Mouse (Mus musculus): ENCODE data around the gene Tspoap1. TPM values are rescaled to one million over a fixed set of nuclear protein-coding genes. Genes with fewer than 3 reads are reported as not detected.

Gene Tspoap1
- polyA plus RNA-seq, 1 experiment from 2014 or later: 54.5 TPM

- Histone ChIP-seq H3K4me1 (ENCODE audit: control insufficient read depth, insufficient read depth, low read length) (peaks cover 17% of the 10 kb centered on the region), H3K4me3 (replicated peaks; ENCODE audit: low read depth, low read length) (peak overlapping the region; percentile 81), H3K27ac (replicated peaks; ENCODE audit: low read depth, low read length) (peak overlapping the region; percentile 72), H3K9me3 (ENCODE audit: control insufficient read depth, low read length) (no peaks in the 10 kb centered on the region), H3K36me3 (ENCODE audit: control insufficient read depth, insufficient read depth, low read length) (peaks cover 23% of the 10 kb centered on the region), H3K27me3 (ENCODE audit: control insufficient read depth, insufficient read depth, low read length) (0 out of 2 replicates have a peak, but pooled peaks cover 3% of the 10 kb centered on the region), H3K4me2 (ENCODE audit: low read length) (peak overlapping the region; percentile 97), H3K9ac (replicated peaks; ENCODE audit: low read length) (peak overlapping the region; percentile 57)
- peak; percentile 71 for DNase-seq
- 2% methylated on average over 31 of the region's 31 CpGs for WGBS
- peak; percentile 38 for ATAC-seq (ENCODE audit: low FRiP score, low TSS enrichment)
These were observed 23.6 kb upstream of the Tspoap1 start for GRCm38 (mm10) chr11:87736647-87737134.

DNA sequence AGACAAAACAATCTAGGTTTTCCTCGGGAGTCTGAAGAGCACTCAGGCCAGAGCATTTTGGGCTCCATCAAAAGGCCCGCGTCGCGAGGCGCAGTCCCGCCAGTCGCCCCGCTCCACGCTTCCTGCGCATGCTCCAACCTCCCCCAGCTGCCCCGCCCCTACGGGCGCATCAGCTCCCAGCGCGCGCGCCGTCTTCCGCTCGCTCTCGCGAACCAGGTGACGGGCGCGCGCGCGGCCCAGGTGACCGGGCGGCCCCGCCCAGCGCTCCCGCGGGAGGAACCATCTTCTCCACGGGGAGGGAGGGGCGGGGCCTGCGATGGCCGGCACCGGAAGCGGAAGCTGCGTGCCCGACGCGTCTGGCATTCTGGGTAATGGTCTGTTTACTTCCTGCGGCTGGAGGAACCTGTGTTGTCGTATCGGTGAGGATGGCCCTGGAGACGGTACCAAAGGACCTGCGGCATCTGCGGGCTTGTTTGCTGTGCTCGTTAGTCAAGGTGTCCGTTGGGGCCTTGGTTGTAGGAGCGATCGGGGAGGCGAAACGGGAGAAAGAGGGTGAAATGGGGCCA is 23.1 kb upstream of the Tspoap1 start, which contains the start of gene Supt4a:
Supt4a (plus strand) TSS at position 378 of the 566 bp plus-strand sequence.
- Histone ChIP-seq H3K4me1 (ENCODE audit: control insufficient read depth, insufficient read depth, low read length) (peaks cover 17% of the 10 kb centered on the region), H3K27ac (replicated peaks; ENCODE audit: low read depth, low read length) (peak within 1 kb of the TSS; percentile 72)

GRCm38 (mm10) chr11:87743691-87744090 is 16.6 kb upstream of the Tspoap1 start:
- no peaks in the 10 kb centered on the region for H3K9me3 ChIP-seq (ENCODE audit: control insufficient read depth, low read length)
- WGBS: 98% methylated on average over 3 of the region's 3 CpGs
- H3K9ac ChIP-seq (replicated peaks; ENCODE audit: low read length): no peak overlapping the region
- no peak overlapping the region for H3K4me2 ChIP-seq (ENCODE audit: low read length)
- no peak overlapping the region for H3K4me3 ChIP-seq (replicated peaks; ENCODE audit: low read depth, low read length)
- peaks cover 59% of the 10 kb centered on the region for H3K36me3 ChIP-seq (ENCODE audit: control insufficient read depth, insufficient read depth, low read length)
- H3K4me1 ChIP-seq (ENCODE audit: control insufficient read depth, insufficient read depth, low read length): no peaks in the 10 kb centered on the region
- ATAC-seq (ENCODE audit: low FRiP score, low TSS enrichment) (no peak), DNase-seq (no peak)
- H3K27me3 ChIP-seq (ENCODE audit: control insufficient read depth, insufficient read depth, low read length): no peaks in the 10 kb centered on the region
- no peak overlapping the region for H3K27ac ChIP-seq (replicated peaks; ENCODE audit: low read depth, low read length)

More for the DNA sequence above, 23.1 kb upstream of the Tspoap1 start, which contains the start of gene Supt4a:
- Histone ChIP-seq H3K4me3 (replicated peaks; ENCODE audit: low read depth, low read length) (peak within 1 kb of the TSS; percentile 81), H3K9me3 (ENCODE audit: control insufficient read depth, low read length) (no peaks in the 10 kb centered on the region), H3K27me3 (ENCODE audit: control insufficient read depth, insufficient read depth, low read length) (0 out of 2 replicates have a peak, but pooled peaks cover 3% of the 10 kb centered on the region), H3K36me3 (ENCODE audit: control insufficient read depth, insufficient read depth, low read length) (peaks cover 28% of the 10 kb centered on the region), H3K4me2 (ENCODE audit: low read length) (peak within 1 kb of the TSS; percentile 97), H3K9ac (replicated peaks; ENCODE audit: low read length) (peak within 1 kb of the TSS; percentile 85)
- under 1% methylated on average over 57 of the region's 57 CpGs for WGBS
- peak; percentile 100 for DNase-seq
- ATAC-seq (ENCODE audit: low FRiP score, low TSS enrichment): peak; percentile 93

DNA sequence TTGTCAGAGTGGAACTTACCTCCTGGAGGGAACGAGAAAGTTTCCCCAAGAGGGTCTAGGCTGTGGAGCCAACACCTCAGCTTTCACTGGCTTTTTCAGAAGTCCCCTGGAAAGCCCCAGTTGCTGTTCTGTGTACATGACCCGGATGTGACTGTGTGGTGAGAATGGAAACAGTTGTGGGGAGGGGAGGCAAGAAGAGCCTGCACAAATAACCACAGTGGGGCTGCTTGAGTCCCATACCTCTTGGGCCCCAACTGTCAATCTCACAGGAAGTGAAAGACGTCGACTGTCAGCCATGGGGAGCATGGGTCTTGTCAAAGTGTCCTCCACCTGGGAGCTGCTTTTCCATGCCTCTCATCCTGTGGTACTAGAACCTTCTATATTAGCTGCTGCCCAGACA is 15.4 kb upstream of the Tspoap1 start:
- no peak for DNase-seq
- Histone ChIP-seq H3K27me3 (ENCODE audit: control insufficient read depth, insufficient read depth, low read length) (no peaks in the 10 kb centered on the region), H3K36me3 (ENCODE audit: control insufficient read depth, insufficient read depth, low read length) (peaks cover 51% of the 10 kb centered on the region), H3K4me1 (ENCODE audit: control insufficient read depth, insufficient read depth, low read length) (no peaks in the 10 kb centered on the region), H3K9ac (replicated peaks; ENCODE audit: low read length) (no peak overlapping the region), H3K4me2 (ENCODE audit: low read length) (no peak overlapping the region), H3K9me3 (ENCODE audit: control insufficient read depth, low read length) (no peaks in the 10 kb centered on the region), H3K4me3 (replicated peaks; ENCODE audit: low read depth, low read length) (no peak overlapping the region), H3K27ac (replicated peaks; ENCODE audit: low read depth, low read length) (no peak overlapping the region)
- 87% methylated on average over 4 of the region's 4 CpGs for WGBS
- ATAC-seq (ENCODE audit: low FRiP score, low TSS enrichment): no peak

DNA sequence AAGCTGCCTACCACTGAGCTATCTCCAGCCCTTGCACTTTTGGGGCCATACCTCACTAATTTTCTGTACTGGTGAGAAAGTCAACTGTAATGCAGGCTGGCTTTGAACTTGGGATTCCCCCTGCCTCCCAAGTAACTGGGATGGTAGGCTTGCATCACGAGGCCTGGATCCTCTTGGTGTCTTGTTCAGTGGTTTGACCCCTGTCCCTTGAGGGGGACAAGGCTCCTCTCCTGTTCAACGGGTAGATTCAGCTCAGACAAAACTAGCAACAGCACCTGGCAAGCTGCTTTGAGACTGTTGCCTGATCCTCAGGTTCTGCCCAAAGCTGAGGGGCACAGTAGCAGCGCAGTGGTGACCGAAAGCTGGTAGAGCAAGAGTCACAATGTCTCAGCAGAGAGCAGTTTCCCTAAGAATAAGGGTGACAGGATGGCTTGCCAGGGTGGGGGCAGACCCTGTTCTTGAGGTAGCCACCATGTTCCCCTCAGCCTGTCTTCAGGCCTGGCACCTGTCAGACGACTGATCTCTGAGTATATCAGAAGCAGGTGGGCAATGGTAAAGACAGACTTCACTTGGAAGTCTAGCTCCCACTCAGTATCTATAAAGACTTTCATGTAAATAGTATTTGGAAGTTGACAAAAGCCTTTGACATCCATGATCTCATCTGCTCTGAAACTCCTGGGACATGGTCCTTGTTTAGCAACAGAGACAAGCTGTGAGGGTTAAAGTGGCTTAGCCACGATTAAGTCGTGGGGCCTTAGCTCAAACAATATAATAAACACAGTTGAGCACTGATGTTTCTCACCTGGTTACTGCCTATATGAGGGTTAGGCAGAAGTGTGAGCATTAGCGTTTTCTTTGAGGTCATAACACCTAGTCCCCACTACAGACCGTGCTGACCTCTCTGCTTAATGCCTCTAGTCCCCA is 14.4 kb upstream of the Tspoap1 start:
- Histone ChIP-seq H3K9ac (replicated peaks; ENCODE audit: low read length) (no peak overlapping the region), H3K4me1 (ENCODE audit: control insufficient read depth, insufficient read depth, low read length) (no peaks in the 10 kb centered on the region), H3K27ac (replicated peaks; ENCODE audit: low read depth, low read length) (no peak overlapping the region), H3K36me3 (ENCODE audit: control insufficient read depth, insufficient read depth, low read length) (peaks cover 43% of the 10 kb centered on the region), H3K27me3 (ENCODE audit: control insufficient read depth, insufficient read depth, low read length) (no peaks in the 10 kb centered on the region), H3K9me3 (ENCODE audit: control insufficient read depth, low read length) (no peaks in the 10 kb centered on the region), H3K4me3 (replicated peaks; ENCODE audit: low read depth, low read length) (no peak overlapping the region), H3K4me2 (ENCODE audit: low read length) (no peak overlapping the region)
- 86% methylated on average over 9 of the region's 9 CpGs for WGBS
- no peak for ATAC-seq (ENCODE audit: low FRiP score, low TSS enrichment)
- no peak for DNase-seq

DNA sequence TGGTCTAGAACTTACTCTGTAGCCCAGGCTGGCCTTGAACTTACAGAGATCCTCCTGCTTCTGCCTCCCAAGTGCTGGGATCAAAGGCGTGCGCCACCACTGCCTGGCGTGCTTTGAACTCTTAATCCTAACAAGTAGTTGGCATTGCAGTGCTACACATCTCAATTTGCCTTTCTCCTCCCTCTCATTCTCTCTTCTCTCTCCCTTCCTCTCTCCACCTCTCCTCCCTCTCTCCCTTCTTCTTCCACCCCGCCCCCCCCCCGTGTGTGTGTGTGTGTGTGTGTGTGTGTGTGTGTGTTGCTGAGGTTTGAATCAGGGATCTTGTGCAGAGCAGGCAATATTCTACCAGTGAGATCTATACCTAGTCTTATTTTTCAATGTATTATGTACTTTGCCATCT is 13.0 kb upstream of the Tspoap1 start:
- ATAC-seq (ENCODE audit: low FRiP score, low TSS enrichment) (no peak), DNase-seq (no peak)
- H3K4me1 ChIP-seq (ENCODE audit: control insufficient read depth, insufficient read depth, low read length): no peaks in the 10 kb centered on the region
- peaks cover 30% of the 10 kb centered on the region for H3K36me3 ChIP-seq (ENCODE audit: control insufficient read depth, insufficient read depth, low read length)
- no peak overlapping the region for H3K4me2 ChIP-seq (ENCODE audit: low read length)
- no peak overlapping the region for H3K4me3 ChIP-seq (replicated peaks; ENCODE audit: low read depth, low read length)
- WGBS: 96% methylated on average over 5 of the region's 5 CpGs
- no peak overlapping the region for H3K9ac ChIP-seq (replicated peaks; ENCODE audit: low read length)
- no peak overlapping the region for H3K27ac ChIP-seq (replicated peaks; ENCODE audit: low read depth, low read length)
- H3K27me3 ChIP-seq (ENCODE audit: control insufficient read depth, insufficient read depth, low read length): no peaks in the 10 kb centered on the region
- H3K9me3 ChIP-seq (ENCODE audit: control insufficient read depth, low read length): no peaks in the 10 kb centered on the region

GRCm38 (mm10) chr11:87747716-87748115 is 12.6 kb upstream of the Tspoap1 start:
- 91% methylated on average over 7 of the region's 7 CpGs for WGBS
- no peaks in the 10 kb centered on the region for H3K9me3 ChIP-seq (ENCODE audit: control insufficient read depth, low read length)
- no peaks in the 10 kb centered on the region for H3K27me3 ChIP-seq (ENCODE audit: control insufficient read depth, insufficient read depth, low read length)
- ATAC-seq (ENCODE audit: low FRiP score, low TSS enrichment) (no peak), DNase-seq (no peak)
- H3K27ac ChIP-seq (replicated peaks; ENCODE audit: low read depth, low read length): no peak overlapping the region
- no peaks in the 10 kb centered on the region for H3K4me1 ChIP-seq (ENCODE audit: control insufficient read depth, insufficient read depth, low read length)
- no peak overlapping the region for H3K4me2 ChIP-seq (ENCODE audit: low read length)
- no peak overlapping the region for H3K9ac ChIP-seq (replicated peaks; ENCODE audit: low read length)
- peaks cover 26% of the 10 kb centered on the region for H3K36me3 ChIP-seq (ENCODE audit: control insufficient read depth, insufficient read depth, low read length)
- no peak overlapping the region for H3K4me3 ChIP-seq (replicated peaks; ENCODE audit: low read depth, low read length)

- ATAC-seq (ENCODE audit: low FRiP score, low TSS enrichment) (no peak), DNase-seq (no peak)
- H3K9me3 ChIP-seq (ENCODE audit: control insufficient read depth, low read length): no peaks in the 10 kb centered on the region
- H3K36me3 ChIP-seq (ENCODE audit: control insufficient read depth, insufficient read depth, low read length): peaks cover 21% of the 10 kb centered on the region
- WGBS: 41% methylated on average over 19 of the region's 19 CpGs
- no peak overlapping the region for H3K9ac ChIP-seq (replicated peaks; ENCODE audit: low read length)
- no peaks in the 10 kb centered on the region for H3K4me1 ChIP-seq (ENCODE audit: control insufficient read depth, insufficient read depth, low read length)
- no peak overlapping the region for H3K4me3 ChIP-seq (replicated peaks; ENCODE audit: low read depth, low read length)
- no peaks in the 10 kb centered on the region for H3K27me3 ChIP-seq (ENCODE audit: control insufficient read depth, insufficient read depth, low read length)
- H3K4me2 ChIP-seq (ENCODE audit: low read length): no peak overlapping the region
- no peak overlapping the region for H3K27ac ChIP-seq (replicated peaks; ENCODE audit: low read depth, low read length)
These were observed 11.9 kb upstream of the Tspoap1 start for GRCm38 (mm10) chr11:87748132-87749119.

Data from midbrain, embryonic 14.5 days (tissue).